Mouse (Mus musculus) lung, postnatal 0 days (tissue): ENCODE data around the gene Unc5c. TPM values are rescaled to one million over a fixed set of nuclear protein-coding genes. Genes with fewer than 3 reads are reported as not detected.

Experiments
- ATAC-seq: fragments of 200-750 bp; cut with Nextera tagmentation; 2 replicates; pipeline ENCODE4 v1.8.0; 2017; ENCODE audit warnings: moderate library complexity
- DNase-seq: peaks from one replicate; pipeline ENCODE4 v3.0.0-alpha.2; 2016; ENCODE audit warnings: low spot score
- H3K27ac ChIP-seq: fragments of 300-500 bp; sonication (generic); 2 replicates; pipeline ENCODE4 v1.5.1; 2014; ENCODE audit warnings: antibody characterized with exemption, mild to moderate bottlenecking, low read length, mixed read lengths
- H3K27me3 ChIP-seq: fragments of 300-500 bp; sonication (generic); replicated peaks from 2 replicates; pipeline ENCODE4 v1.6.1; 2014; ENCODE audit warnings: low read length, mixed read lengths; ENCODE audit not compliant: insufficient read depth
- H3K36me3 ChIP-seq: fragments of 300-500 bp; sonication (generic); 2 replicates; pipeline ENCODE4 v1.6.1; 2014; ENCODE audit warnings: low read length, mixed read lengths; ENCODE audit not compliant: insufficient read depth
- H3K4me1 ChIP-seq: fragments of 300-500 bp; sonication (generic); 2 replicates; pipeline ENCODE4 v1.6.1; 2014; ENCODE audit warnings: antibody characterized with exemption, low read depth, low read length, mixed read lengths; ENCODE audit not compliant: insufficient read depth
- H3K4me2 ChIP-seq: fragments of 300-500 bp; sonication (generic); replicated peaks from 2 replicates; pipeline ENCODE4 v1.6.1; 2014; ENCODE audit warnings: low read depth, mild to moderate bottlenecking, low read length, moderate library complexity, mixed read lengths
- H3K4me3 ChIP-seq: fragments of 300-500 bp; sonication (generic); 2 replicates; pipeline ENCODE4 v1.5.1; 2014; ENCODE audit warnings: low read depth, low read length
- H3K9ac ChIP-seq: fragments of 300-500 bp; sonication (generic); replicated peaks from 2 replicates; pipeline ENCODE4 v1.6.1; 2014; ENCODE audit warnings: low read depth, mild to moderate bottlenecking
- H3K9me3 ChIP-seq: fragments of 300-500 bp; sonication (generic); 2 replicates; pipeline ENCODE4 v1.6.1; 2016; ENCODE audit warnings: low read length, mixed read lengths
- CTCF ChIP-seq: IDR thresholded peaks from 2 replicates; pipeline ENCODE4 v1.5.1; 2016; ENCODE audit warnings: antibody characterized with exemption, mild to moderate bottlenecking
- EP300 ChIP-seq: IDR thresholded peaks from 2 replicates; pipeline ENCODE4 v1.6.1; 2016; ENCODE audit warnings: antibody characterized with exemption, mild to moderate bottlenecking, control low read depth
- WGBS: fragments of 180-500 bp; shearing (Covaris S2); extraction: QIAGEN DNeasy Blood & Tissue Kit; methylation state at CpG from one replicate; pipeline ENCODE4 v1.1.7; 2014; 5-methylcytosine and 5-hydroxymethylcytosine counted together
- polyA plus RNA-seq: library from polyadenylated mRNA; unstranded; fragments of >200 nt; fragmentation: Nextera tagmentation; extraction: Ambion mirVana; gene quantifications from 2 replicates; pipeline ENCODE4 v1.2.1, GENCODE M21; 2015

Unc5c gene
- polyA plus RNA-seq, 1 experiment from 2014 or later: 6.5 TPM

- H3K36me3 ChIP-seq: no peaks in the 10 kb centered on the region
- H3K9ac ChIP-seq: no peak overlapping the region
- no peak overlapping the region for H3K27ac ChIP-seq
- H3K4me2 ChIP-seq: no peak overlapping the region
- no peaks in the 10 kb centered on the region for H3K27me3 ChIP-seq
- H3K4me3 ChIP-seq: no peak overlapping the region
- WGBS: 44% methylated on average over 7 of the region's 7 CpGs
- ATAC-seq: no peak
- H3K9me3 ChIP-seq: no peaks in the 10 kb centered on the region
- TF ChIP-seq EP300: no peak
- TF ChIP-seq CTCF: peak; percentile 81
- DNase-seq: peak; percentile 56
- H3K4me1 ChIP-seq: no peaks in the 10 kb centered on the region
Observed at GRCm38 (mm10) chr3:141838864-141839263, 373.8 kb downstream of the Unc5c start.

- Histone ChIP-seq H3K9ac (no peak overlapping the region), H3K27me3 (no peaks in the 10 kb centered on the region), H3K4me1 (no peaks in the 10 kb centered on the region), H3K4me3 (no peak overlapping the region), H3K36me3 (no peaks in the 10 kb centered on the region), H3K4me2 (no peak overlapping the region), H3K27ac (no peak overlapping the region), H3K9me3 (no peaks in the 10 kb centered on the region)
- ATAC-seq (no peak), DNase-seq (no peak)
- no peak for TF ChIP-seq CTCF
- TF ChIP-seq EP300: no peak
- WGBS: 69% methylated on average over 1 of the region's 1 CpGs
Observed at GRCm38 (mm10) chr3:141849206-141849605, 384.2 kb downstream of the Unc5c start.

- H3K9ac ChIP-seq: no peak overlapping the region
- 76% methylated on average over 7 of the region's 7 CpGs for WGBS
- H3K4me2 ChIP-seq: no peak overlapping the region
- DNase-seq (no peak), ATAC-seq (no peak)
- no peak for TF ChIP-seq CTCF
- no peak for TF ChIP-seq EP300
- H3K9me3 ChIP-seq: no peaks in the 10 kb centered on the region
- no peak overlapping the region for H3K27ac ChIP-seq
- H3K4me1 ChIP-seq: no peaks in the 10 kb centered on the region
- H3K27me3 ChIP-seq: no peaks in the 10 kb centered on the region
- no peak overlapping the region for H3K4me3 ChIP-seq
- H3K36me3 ChIP-seq: no peaks in the 10 kb centered on the region
Observed at GRCm38 (mm10) chr3:141850141-141850540, 385.1 kb downstream of the Unc5c start.

DNA sequence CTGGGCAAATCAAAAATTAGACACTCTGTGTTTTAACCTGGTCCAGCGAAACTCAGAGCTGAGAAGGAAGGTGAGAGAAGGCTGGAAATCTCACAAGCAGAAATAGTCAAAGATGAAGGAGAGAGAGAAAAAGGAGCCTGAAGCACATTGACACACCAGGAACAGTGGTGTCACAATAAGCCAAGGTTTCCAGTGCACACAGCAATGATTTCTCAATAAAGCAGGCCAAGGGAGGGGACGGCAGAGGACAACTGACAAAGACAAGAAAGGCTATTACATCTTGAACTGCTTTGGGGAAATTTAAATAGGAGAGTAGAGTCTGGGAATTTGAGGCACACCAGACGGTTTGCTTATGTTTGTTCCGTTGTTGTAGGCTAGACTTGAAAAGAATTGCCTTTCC is 389.3 kb downstream of the Unc5c start:
- DNase-seq (no peak), ATAC-seq (no peak)
- WGBS: 80% methylated on average over 4 of the region's 4 CpGs
- Histone ChIP-seq H3K4me2 (no peak overlapping the region), H3K27me3 (no peaks in the 10 kb centered on the region), H3K27ac (no peak overlapping the region), H3K4me3 (no peak overlapping the region), H3K36me3 (no peaks in the 10 kb centered on the region), H3K4me1 (no peaks in the 10 kb centered on the region), H3K9me3 (no peaks in the 10 kb centered on the region), H3K9ac (no peak overlapping the region)
- TF ChIP-seq EP300 (no peak), CTCF (no peak)

DNA sequence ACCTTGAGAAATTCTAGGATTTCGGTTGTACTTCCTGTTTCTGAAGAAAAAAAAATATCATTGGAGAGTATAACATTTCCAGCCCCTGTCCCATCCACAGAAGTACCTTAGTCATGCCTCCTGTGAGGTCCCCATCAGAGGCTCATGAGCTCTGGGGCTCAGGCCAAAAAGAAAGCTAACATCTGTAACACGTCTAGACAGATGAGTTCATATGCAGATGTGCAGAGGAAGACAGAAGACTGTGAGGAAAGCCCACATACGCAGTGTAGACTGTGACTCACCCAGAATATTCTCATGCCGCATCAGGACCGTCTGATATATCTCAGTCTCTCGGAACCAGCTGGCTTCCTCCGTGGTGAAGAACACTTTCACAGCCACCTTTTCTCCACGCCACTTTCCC is 392.1 kb downstream of the Unc5c start:
- Histone ChIP-seq H3K9me3 (no peaks in the 10 kb centered on the region), H3K36me3 (no peaks in the 10 kb centered on the region), H3K9ac (no peak overlapping the region), H3K27me3 (no peaks in the 10 kb centered on the region), H3K4me3 (no peak overlapping the region), H3K4me1 (no peaks in the 10 kb centered on the region), H3K4me2 (no peak overlapping the region), H3K27ac (no peak overlapping the region)
- WGBS: 75% methylated on average over 8 of the region's 8 CpGs
- no peak for ATAC-seq
- TF ChIP-seq CTCF (no peak), EP300 (no peak)
- DNase-seq: no peak

- Histone ChIP-seq H3K36me3 (no peaks in the 10 kb centered on the region), H3K9ac (no peak overlapping the region), H3K9me3 (no peaks in the 10 kb centered on the region), H3K4me2 (0 out of 2 replicates have a peak overlapping the region, but pooled peaks have one; percentile 25), H3K27ac (no peak overlapping the region), H3K27me3 (no peaks in the 10 kb centered on the region), H3K4me1 (no peaks in the 10 kb centered on the region), H3K4me3 (no peak overlapping the region)
- ATAC-seq: peak; percentile 58; the same call in 1 of the 2 replicates
- DNase-seq: peak; percentile 79
- TF ChIP-seq CTCF (peak; percentile 92), EP300 (no peak)
- WGBS: 16% methylated on average over 13 of the region's 13 CpGs
Observed at GRCm38 (mm10) chr3:141862816-141863461, 397.9 kb downstream of the Unc5c start.
